Mouse (Mus musculus) embryonic fibroblast, embryonic 13.5 days (primary cell): ENCODE measurements around the gene Rhpn2.
"Not testable (repeated sequence)": the region's sequence is repeated elsewhere in the genome, so short reads cannot be mapped to it uniquely, and the experiment has no call there.

Source experiments
- CTCF ChIP-seq: IDR thresholded peaks from 2 replicates; pipeline ENCODE4 v1.5.1; 2011; ENCODE audit warnings: mild to moderate bottlenecking, control low read depth, low read length, moderate library complexity, borderline replicate concordance; ENCODE audit not compliant: insufficient read depth
- POLR2A ChIP-seq: IDR thresholded peaks from 2 replicates; pipeline ENCODE4 v1.6.1; 2011; ENCODE audit warnings: low read depth, mild to moderate bottlenecking, control low read depth, low read length, moderate library complexity

DNA sequence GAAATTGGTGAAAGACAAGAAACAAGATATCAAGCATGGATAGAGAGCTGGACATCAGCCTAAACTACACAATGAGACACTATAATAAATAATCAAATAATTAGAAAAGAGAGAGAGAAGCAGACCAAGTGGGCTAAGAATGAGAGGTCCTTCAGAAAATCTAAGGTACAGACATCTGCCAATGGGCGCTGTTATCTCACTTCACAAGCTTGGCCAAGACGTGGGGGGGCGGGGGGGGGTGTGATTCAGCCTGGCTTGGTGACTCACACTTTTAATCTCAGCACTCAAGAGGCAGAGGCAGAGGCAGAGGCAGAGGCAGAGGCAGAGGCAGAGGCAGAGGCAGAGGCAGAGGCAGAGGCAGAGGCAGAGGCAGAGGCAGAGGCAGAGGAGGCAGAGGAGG is 14.7 kb upstream of the Rhpn2 start:
- TF ChIP-seq POLR2A, CTCF: not testable (repeated sequence)
